Mouse (Mus musculus) urinary bladder, postnatal 36 days (tissue): ENCODE results near the gene Cd6.

Experiments used
- DNase-seq, 2 experiments: peaks; one replicate each; pipeline ENCODE4 v3.0.0; 2022; ENCODE audit warnings: low spot score in 2 of 2, mixed read lengths in 1 of 2

Gene Cd6

DNA sequence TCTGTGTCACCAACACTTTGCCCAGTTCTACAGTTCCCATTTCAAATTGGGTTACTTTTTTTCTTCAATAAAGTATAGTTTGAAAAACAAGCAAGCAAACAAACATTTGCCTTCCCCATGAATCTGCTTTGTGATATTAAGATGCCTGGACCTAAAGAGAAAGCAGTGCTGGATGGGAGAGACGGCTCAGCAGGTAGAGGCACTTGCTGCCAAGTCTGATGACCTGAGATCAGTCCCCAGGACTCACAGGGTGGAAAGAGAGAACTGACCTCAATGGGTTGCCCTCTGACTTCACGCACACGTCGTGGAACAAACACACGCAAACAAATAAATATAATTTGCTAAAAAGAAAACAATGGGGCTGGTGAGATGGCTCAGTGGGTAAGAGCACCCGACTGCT, 28.0 kb downstream of the Cd6 start:
- no peak for DNase-seq

DNA sequence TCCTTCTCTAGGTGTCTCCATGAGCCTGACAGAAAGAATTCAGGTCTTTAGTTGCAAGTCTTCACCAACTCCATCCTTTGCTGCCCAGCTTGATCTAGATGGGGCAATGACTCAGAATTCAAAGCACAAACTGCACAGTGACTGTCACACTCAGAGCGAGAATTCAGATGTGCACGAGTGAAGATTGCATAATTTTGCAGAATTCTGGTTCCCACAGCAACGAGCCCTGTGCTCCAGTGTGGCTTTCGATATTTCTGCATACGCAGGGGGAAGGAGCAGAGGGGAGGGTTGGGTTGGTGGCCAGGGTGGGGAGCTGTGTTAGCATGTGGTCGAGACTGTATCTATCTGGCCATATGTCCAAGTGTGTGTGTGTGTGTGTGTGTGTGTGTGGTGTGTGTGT, 28.8 kb downstream of the Cd6 start:
- DNase-seq = no peak

- no peak for DNase-seq
Observed at GRCm38 (mm10) chr19:10799155-10799554, 30.7 kb downstream of the Cd6 start.

DNA sequence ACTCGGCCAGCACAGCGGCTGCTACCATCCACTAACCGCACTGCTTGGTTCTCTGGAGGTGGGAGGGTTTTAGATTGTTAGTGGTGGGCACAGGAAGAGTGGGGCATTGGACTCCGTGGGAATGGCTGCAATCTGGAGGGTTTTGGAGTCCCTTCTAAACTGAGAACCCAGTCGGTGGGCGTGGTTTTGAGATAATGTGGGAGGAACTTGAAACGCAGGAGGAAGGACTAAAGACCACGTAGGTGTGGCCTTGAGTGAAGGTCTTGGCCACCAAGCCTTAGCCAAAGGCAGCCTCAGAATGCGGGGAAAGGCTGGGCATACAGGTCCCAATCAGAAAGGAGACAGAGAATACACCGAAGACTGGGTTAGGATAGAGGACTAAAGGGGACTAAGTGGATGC, 31.3 kb downstream of the Cd6 start:
- DNase-seq = no peak

DNA sequence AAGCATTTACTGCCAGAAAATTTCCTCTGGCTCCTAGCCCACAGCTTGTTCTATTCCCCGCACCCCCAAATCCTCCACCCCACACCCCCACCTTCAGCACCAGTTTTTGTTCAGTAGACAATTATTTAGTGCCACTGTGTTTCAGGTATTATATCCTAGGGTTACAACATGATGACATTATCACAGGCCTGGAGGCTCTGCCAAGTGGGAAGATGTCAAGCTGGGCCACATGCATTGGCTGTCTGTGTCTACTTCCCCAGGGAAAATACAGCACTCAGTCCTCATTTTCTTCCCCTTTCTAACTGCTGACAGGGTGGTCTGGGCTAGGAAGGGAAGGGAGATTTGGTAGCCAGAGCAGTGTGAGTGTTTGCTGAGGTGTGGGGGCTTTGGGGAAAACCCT, 34.9 kb downstream of the Cd6 start:
- DNase-seq = no peak

- no peak for DNase-seq
Observed at GRCm38 (mm10) chr19:10793044-10793443, 36.8 kb downstream of the Cd6 start.

DNA sequence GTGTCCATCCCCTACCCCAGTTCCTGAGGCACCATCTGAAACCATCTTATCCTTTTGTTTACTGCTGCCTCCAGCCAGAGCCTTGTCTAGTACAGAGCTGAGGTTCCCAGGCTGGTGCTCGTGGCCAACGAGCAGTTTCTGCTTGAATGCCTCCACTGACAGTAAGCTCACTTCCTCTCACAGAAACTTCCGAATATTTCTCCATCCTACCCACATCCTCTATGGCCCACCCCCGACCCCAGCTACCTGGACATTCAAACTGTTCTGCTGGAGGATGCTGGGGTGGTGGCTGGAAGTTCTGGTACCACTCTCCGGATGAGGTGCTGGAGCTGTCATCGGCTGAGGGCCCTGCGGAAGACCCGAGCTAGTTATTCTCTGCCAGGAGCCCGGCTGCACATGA, 39.5 kb downstream of the Cd6 start:
- no peak for DNase-seq

DNA sequence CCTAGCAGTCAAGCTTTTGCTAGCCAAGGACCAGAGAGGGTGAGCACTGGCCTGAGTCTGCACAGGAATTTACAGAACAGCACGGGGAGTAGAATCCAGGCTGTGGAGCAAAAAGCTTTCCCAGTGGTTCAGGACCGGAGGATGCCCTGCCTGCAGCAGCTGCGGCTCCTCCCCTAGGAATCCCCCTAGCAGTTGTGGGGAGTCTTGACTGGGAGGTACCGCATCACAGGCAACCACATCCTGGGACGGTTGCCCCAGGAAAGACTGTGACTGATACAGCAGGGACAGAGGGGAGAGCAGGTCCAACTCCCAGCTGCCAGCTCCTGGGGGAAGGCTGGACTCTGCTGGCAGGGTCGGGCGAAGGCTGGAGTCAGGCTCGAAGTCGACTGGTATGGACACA, 41.6 kb downstream of the Cd6 start:
- DNase-seq = no peak

DNA sequence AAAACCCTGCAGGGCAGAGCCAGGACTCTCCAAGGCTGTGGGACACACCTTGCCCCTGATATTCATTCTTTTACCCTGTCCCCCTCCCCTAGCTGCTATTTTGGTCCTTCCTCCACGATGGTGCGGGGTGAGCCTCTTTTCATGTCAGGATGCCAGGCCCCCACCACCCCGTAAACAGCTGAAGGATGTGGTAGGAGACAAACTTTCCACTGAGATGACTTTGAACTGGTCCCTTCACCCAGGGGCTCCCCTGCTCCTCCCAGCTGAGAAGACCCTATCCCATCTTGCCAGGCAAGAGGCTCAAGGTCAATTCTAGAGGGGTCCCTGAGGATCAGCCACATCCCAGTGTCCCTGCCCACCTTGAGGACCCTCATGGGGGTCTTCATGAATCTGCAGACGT, 42.5 kb downstream of the Cd6 start:
- no peak for DNase-seq

DNA sequence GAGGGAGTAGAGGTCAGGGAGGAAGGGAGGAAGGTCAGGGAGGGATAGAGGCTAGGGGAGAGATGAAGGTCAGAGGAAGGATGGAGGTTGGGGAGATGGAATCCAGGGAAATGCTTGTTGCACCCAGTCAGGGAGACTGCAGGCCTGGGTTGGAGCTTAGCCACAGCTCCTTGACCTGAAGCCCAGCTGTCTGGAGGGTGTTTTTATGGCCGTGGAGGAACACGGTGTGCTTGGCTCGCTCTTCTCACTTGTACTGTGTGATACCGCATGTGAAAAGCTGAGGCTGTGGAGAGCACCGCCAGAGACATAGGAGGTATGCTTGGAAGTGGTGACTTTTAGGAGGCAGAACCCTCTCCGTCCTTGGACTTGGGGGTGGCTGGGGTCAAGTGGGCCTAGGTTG, 43.1 kb downstream of the Cd6 start:
- DNase-seq = peak in 1 of 2 experiments; percentile 17

- DNase-seq = no peak
Observed at GRCm38 (mm10) chr19:10784796-10785459, 44.9 kb downstream of the Cd6 start.

DNA sequence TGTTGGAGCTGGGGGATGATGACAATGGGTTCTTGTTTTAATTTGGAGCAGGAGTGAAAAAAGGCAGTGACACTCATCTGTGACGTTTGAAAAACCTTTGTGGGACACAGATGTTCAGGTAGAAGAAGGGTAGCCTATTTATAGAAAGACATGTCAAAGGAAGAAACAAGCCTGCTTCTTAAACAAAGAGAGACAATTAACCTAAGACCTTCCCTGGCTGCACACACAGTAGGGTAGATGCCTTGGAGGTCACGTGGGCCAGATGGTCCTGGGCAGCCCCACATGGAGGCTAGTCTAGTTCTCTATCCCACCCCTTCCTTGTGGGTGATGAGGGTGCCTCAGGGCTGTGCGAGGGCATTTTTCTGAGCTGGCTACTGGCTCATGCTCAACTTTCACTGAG, 45.8 kb downstream of the Cd6 start:
- no peak for DNase-seq

- no peak for DNase-seq
Observed at GRCm38 (mm10) chr19:10783168-10783567, 46.7 kb downstream of the Cd6 start.

DNA sequence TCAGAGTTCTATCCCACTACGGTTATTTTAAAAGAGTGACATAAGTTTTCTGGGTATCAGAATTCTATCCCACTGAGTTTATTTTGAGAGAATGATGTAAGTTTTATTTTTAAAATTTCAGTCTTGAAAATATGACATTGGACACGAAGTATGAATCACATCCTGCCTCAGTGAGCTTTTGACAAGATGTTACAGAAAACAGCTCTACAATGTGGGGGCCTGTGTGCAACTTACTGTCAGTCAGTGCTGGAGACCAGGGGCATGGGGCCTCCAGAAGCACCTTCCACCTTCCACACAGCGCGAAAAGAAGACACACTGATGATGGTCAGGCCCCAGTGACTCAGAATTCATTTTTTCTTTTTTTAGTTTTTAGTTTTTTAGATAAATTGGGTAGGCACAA, 48.2 kb downstream of the Cd6 start:
- DNase-seq = no peak

DNA sequence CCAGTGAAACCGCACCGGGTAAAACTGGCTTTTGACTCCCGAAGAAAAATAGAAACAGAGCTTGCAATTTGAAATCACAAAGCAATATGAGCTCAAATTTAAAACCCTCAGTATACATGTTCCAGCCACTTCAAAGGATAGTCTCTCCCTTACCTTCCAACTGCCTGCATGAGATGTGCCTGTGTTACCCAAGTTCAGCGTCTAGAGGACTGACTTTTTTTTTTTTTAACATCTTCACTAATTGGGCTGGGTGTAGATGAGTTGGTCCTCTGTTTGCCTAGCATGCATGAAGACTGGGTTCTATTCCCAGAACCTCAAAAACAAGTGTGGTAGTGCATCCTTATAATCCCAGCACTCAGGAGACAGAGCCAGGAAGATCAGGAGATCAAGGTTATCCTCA, 53.0 kb downstream of the Cd6 start:
- no peak for DNase-seq

GRCm38 (mm10) chr19:10774141-10774540, 55.7 kb downstream of the Cd6 start:
- no peak for DNase-seq

- no peak for DNase-seq
Observed at GRCm38 (mm10) chr19:10773384-10773783, 56.5 kb downstream of the Cd6 start.

DNA sequence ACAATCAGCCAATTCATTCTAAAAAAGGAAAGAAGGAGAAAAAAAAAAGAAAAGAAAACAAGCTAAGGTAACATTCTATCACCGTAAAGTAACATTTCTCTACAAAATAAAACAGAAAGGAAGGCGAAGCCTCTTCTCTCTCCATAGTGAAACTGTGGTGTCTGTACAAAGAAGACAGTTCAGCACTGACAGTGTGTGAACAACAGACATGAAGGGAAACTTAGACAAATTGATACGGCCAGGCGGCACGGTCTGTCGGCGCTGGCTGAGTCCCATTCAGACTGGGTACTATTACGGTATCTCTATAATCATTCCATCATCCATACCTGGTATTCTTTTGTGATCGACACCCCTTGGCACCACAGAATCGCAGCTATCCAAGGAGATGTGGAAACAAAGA, 57.0 kb downstream of the Cd6 start:
- DNase-seq = no peak

- DNase-seq = no peak
Observed at GRCm38 (mm10) chr19:10771995-10772394, 57.9 kb downstream of the Cd6 start.

- DNase-seq = no peak
Observed at GRCm38 (mm10) chr19:10769429-10770195, 60.2 kb downstream of the Cd6 start.

- DNase-seq = no peak
Observed at GRCm38 (mm10) chr19:10768694-10769428, 61.0 kb downstream of the Cd6 start.

DNA sequence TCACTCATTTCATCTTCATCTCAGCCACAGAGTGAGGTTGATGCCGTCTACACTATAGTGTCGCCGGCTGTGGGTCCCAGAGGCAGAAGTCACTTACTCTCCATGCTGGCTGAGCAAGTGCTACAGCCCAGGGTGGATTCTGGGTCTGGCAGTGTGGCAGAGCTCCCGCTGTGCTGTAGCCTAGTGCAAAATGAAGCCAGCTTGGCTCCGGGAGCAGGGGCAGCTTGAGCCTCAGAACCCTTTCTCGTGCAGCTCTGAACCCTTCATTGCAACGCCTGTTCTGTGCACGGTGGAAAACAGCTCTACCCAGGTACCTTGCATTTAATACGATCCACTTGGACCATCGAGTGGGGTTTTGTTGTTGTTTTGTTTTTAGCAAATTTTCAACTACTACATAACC, 62.2 kb downstream of the Cd6 start:
- DNase-seq = no peak
